Mouse (Mus musculus): ENCODE data around the gene Polr2e.

Polr2e gene

DNA sequence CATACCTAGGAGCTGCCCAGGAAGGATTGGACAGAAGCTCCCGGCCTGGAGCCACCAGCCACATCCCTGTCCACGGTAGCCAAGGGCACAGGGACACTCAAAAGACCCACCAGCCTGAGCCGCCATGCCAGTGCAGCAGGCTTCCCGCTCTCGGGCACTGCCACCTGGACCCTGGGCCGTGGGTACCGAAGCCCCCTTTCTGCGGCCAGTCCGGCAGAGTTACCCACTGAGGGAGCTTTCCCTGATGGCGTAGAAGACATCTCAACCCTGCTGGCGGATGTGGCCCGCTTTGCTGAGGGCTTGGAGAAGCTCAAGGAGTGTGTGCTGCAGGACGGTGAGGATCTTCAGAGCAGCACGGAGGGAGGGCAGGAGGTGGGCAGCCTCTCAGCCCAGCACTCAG is 21.8 kb downstream of the Polr2e start:
- DNase-seq (ENCODE audit: low spot score in 2 of 2), result no peak

DNA sequence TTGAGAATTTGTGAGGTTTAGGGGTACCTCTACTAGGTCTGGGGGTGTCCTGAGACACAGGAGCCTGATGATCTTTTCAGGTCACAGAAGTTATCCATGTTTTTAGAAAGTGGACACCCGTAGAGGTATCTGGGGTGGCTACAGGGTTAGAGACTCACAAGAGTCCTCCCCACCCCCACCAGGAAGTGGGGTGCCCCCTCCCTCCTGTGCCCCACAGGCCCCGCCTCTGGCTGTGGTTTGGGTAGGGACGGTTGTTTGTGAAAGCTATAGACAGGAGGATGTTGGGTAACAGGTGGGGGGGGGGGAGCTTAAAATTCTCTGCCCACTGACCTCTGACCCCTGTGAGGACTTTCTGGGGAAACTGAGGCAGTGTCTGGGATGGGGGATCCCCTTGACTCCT is 22.2 kb downstream of the Polr2e start:
- no peak for DNase-seq (ENCODE audit: low spot score in 2 of 2)

- no peak for DNase-seq (ENCODE audit: low spot score in 2 of 2)
Measured at GRCm38 (mm10) chr10:80016931-80017330, 22.7 kb downstream of the Polr2e start.

DNA sequence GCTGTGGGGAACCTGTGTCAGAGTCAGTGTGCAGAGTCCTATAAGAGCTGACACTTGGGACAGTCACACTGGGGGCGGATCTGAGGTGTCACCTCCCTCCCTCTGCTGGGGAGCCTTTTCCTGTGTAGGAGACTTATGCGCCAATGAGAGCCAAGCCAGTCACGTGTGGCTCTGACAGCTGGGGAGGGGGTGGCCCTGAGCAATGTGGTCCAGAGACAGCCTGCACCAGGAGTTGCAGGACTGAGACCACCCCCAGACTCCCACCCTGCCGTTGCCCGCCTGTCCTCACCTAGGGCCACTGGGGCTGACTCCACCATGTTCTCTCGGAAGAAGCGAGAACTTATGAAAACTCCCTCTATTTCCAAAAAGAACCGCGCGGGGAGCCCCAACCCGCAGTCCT is 23.1 kb downstream of the Polr2e start, which contains the start of gene Arhgap45:
Gene Arhgap45, plus strand, starts transcription at position 143 of the 400 bp plus-strand sequence.
- no peak for DNase-seq (ENCODE audit: low spot score in 2 of 2)

DNA sequence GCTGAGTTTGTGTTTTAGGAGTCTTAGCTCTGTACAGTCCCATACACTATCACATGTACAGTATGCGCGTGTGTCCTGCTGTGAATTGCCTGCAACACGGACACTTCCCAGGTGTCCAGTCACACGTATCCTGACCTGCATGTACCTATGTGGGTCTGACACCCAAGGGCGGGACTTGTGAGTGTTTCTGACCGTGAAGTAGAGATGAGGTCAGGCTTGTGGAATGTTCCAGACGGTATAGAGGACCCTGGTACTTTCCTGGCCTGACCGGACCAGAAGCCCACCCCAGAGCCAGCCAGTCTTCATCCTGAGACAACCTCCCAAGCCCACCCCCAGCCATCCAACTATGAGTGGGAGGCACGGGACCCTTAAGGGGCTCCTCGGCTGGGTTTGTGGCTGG is 24.0 kb downstream of the Polr2e start:
- no peak for DNase-seq (ENCODE audit: low spot score in 2 of 2)

GRCm38 (mm10) chr10:80014484-80015290 is 24.9 kb downstream of the Polr2e start:
- DNase-seq (ENCODE audit: low spot score in 2 of 2), result no peak

DNA sequence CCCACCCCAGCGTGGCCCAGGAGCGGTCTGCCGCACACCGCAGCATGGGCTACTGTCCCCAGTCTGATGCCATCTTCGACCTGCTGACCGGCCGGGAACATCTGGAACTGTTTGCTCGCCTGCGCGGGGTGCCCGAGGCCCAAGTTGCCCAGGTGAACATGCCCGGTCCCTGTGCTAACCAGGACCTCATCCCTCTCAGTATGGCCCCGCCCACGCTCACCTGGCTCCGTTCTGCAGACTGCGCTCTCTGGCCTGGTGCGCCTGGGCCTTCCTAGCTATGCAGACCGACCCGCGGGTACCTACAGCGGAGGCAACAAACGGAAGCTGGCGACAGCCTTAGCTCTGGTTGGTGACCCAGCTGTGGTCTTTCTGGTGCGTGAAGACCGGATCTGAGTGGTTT is 26.0 kb downstream of the Polr2e start:
- no peak for DNase-seq (ENCODE audit: low spot score in 2 of 2)

DNA sequence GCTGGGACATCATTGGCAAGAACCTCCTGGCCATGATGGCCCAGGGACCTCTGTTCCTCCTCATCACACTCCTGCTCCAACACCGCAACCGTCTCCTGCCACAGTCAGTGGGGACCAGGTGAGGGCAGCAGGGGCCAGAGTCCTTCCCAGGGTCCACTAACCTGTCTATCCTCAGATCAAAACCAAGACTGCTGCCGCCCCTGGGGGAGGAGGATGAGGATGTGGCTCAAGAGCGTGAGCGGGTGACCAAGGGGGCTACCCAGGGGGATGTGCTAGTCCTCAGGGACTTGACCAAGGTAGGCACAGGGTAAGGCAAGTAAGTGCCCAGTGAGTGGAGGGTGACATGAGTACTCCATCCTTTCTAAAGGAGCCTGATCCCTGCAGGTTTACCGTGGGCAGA is 27.9 kb downstream of the Polr2e start:
- DNase-seq (ENCODE audit: low spot score in 2 of 2), result no peak

DNA sequence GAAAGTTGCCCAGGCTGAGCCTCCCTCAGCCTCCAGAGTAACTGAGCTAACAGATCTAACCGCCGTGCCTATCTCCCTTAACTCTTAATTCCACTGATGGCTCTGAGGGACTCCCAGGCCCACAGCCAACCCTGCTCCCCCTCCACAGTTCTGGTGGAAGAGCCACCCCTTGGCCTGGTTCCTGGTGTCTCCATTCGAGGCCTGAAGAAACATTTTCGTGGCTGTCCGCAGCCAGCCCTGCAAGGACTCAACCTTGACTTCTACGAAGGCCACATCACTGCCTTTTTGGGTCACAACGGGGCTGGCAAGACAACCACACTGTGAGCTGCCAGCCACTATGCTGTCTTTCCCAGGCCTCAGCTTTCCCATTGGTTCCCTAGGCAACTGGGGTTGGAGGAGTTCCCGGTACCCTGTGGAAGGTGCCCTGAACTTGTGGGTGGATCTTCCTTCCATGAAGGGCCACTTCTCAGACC is 35.3 kb downstream of the Polr2e start:
- DNase-seq (ENCODE audit: low spot score in 2 of 2), result no peak

- DNase-seq (ENCODE audit: low spot score in 2 of 2), result no peak
Measured at GRCm38 (mm10) chr10:80003374-80004232, 36.0 kb downstream of the Polr2e start.

DNA sequence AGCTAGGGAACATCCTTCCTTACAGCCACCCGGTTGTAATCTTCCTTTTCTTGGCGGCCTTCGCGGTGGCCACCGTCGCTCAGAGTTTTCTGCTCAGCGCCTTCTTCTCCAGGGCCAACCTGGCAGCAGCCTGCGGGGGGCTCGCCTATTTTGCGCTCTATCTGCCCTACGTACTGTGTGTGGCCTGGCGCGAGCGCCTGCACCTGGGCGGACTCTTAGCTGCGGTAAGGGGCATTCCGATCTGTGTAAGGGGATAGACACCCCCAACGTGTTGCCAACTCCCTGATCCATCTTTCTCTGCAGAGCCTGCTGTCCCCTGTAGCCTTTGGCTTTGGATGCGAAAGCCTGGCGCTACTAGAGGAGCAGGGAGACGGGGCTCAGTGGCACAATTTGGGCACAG is 36.8 kb downstream of the Polr2e start:
- no peak for DNase-seq (ENCODE audit: low spot score in 2 of 2)

DNA sequence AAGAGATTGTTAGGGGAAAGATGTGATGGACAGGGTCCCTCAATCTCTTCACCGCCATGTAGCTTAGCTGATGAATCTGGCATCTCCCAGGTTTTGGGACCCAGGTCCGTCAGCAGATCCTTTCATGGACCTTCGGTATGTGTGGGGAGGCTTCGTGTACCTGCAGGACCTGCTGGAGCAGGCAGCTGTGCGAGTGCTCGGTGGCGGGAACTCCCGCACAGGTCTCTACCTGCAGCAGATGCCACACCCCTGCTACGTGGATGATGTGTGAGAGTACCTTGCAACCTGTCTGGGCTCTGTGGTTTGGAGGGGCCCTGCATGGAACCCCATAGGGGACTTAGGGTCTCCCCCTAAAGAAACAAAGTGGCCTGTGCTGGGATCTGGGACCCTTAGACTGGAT is 37.6 kb downstream of the Polr2e start:
- DNase-seq (ENCODE audit: low spot score in 2 of 2), result no peak

- no peak for DNase-seq (ENCODE audit: low spot score in 2 of 2)
Measured at GRCm38 (mm10) chr10:79997819-79998218, 41.8 kb downstream of the Polr2e start.

GRCm38 (mm10) chr10:79997034-79997760 is 42.4 kb downstream of the Polr2e start:
- no peak for DNase-seq (ENCODE audit: low spot score in 2 of 2)

- peak; percentile 91 to 99 for DNase-seq (ENCODE audit: low spot score in 2 of 2)
Measured at GRCm38 (mm10) chr10:79996272-79997033, 43.1 kb downstream of the Polr2e start, which contains the start of gene Abca7. Gene Abca7, plus strand, starts transcription at chr10:79996494.

- no peak for DNase-seq (ENCODE audit: low spot score in 2 of 2)
Measured at GRCm38 (mm10) chr10:79995636-79996035, 44.0 kb downstream of the Polr2e start.

- DNase-seq (ENCODE audit: low spot score in 2 of 2), result no peak
Measured at GRCm38 (mm10) chr10:79994397-79995115, 45.0 kb downstream of the Polr2e start.

GRCm38 (mm10) chr10:79991548-79991947 is 48.0 kb downstream of the Polr2e start:
- no peak for DNase-seq (ENCODE audit: low spot score in 2 of 2)

GRCm38 (mm10) chr10:79991099-79991498 is 48.5 kb downstream of the Polr2e start:
- DNase-seq (ENCODE audit: low spot score in 2 of 2), result no peak

GRCm38 (mm10) chr10:79989870-79990269 is 49.7 kb downstream of the Polr2e start:
- DNase-seq (ENCODE audit: low spot score in 2 of 2), result no peak

All from urinary bladder, postnatal 4 days (tissue).